Mouse (Mus musculus): ENCODE data around the gene Ccdc85c.

GRCm38 (mm10) chr12:108234832-108235602 is 40.2 kb downstream of the Ccdc85c start:
- TF ChIP-seq CTCF (IDR thresholded peaks at IDR 0.05; ENCODE audit: borderline replicate concordance, control insufficient read depth, extremely low read depth, insufficient read depth, low read length, poor library complexity): no peak
- TF ChIP-seq POLR2A (IDR thresholded peaks at IDR 0.05; ENCODE audit: control insufficient read depth, extremely low read depth, insufficient read depth, low read length, poor library complexity): no peak

All from thymus, adult 2 months (tissue).